Mouse (Mus musculus): ENCODE data around the gene Krt87.

DNA sequence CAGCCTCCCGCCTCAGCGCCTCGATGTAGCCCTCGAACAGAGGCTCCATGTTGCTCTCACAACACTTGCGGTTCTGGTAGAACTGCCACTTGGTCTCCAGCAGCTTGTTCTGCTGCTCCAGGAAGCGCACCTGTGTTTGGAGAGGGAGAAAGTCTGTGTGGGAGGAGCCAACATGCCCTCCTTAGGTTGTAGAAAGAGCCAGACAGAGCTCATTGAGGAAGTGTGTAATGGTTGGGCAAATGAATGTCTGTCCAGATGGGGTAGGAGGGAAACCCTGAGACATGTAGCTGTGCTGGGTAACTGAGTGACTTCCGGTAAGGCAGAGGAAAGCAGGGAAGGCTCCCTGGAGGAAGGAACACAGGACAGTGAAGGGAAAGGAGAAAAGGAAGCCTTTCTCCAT lies 2.0 kb downstream of the Krt87 start:
- TF ChIP-seq CTCF (IDR thresholded peaks at IDR 0.05; ENCODE audit: low read depth, low read length) (no peak), POLR2A (IDR thresholded peaks at IDR 0.05; ENCODE audit: borderline replicate concordance, low read depth, low read length) (no peak)

Measured in bone marrow macrophage, adult 2 months (primary cell).